ENCODE assay signal across 8 mouse cellular contexts in the genomic region with DNA sequence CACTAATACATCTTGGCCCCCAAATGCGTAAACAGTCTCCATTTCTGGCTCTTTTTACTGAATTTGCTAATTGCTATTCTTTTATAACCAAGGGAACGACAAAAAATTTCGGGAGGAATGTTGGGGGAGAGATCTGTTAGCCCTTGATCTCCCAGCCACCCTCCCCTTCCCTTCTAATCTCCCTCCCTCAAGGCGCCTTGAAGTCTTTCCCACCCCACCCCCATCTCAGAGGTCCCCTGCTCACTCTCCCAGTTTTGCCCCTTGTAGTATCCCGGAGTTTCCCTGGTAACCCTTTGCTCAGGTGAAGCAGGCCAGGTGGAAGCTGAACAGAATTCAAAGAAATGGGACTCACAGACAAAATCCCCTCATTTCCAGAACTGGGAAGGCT. TPM values are rescaled to one million over a fixed set of nuclear protein-coding genes. Genes with fewer than 3 reads are reported as not detected.
DNase-seq lines count a peak whose midpoint lies in the region; ATAC-seq and TF ChIP-seq lines count a peak whose summit lies in the region.
"Had no signal": no experiment of that assay in that cellular context is flagged by ENCODE, and none has a peak within 500 bp of the region (broad histone marks: within the 10 kb centered on the region; RNA-seq: fewer than 3 reads in every experiment).

No protein-coding gene starts in this region.

- peak overlapping the region; percentile 67 for H3K4me2 ChIP-seq in liver, embryonic 11.5 days
- H3K4me2 ChIP-seq in forebrain, postnatal 0 days (ENCODE audit: low read depth): peak overlapping the region; percentile 49
- H3K4me2 ChIP-seq in limb, embryonic 14.5 days (replicated peaks; ENCODE audit: low read depth, low read length, severe bottlenecking): peak overlapping the region; percentile 48
- peak overlapping the region; percentile 17 for H3K4me2 ChIP-seq in stomach, embryonic 14.5 days (replicated peaks; ENCODE audit: low read depth, low read length)

- no peak for ATAC-seq in liver, embryonic 11.5 days (replicated peaks; ENCODE audit: low FRiP score)
- ATAC-seq in forebrain, postnatal 0 days: peak; percentile 18; the same call in 1 of the 2 replicates
- peak; percentile 16; the same call in 1 of the 2 replicates for ATAC-seq in limb, embryonic 14.5 days (ENCODE audit: low FRiP score, low read depth)
- peak; percentile 8; the same call in 1 of the 2 replicates for ATAC-seq in stomach, embryonic 14.5 days (ENCODE audit: insufficient number of reproducible peaks, insufficient read depth, low FRiP score, low read depth)

- no peak for TF ChIP-seq POLR2A in limb, embryonic 14.5 days (IDR thresholded peaks at IDR 0.05; ENCODE audit: borderline replicate concordance, extremely low read depth, insufficient read depth, insufficient read length)

- no peak for TF ChIP-seq CTCF in forebrain, postnatal 0 days (IDR thresholded peaks at IDR 0.05; ENCODE audit: low read depth)

- H3K27ac ChIP-seq in liver, embryonic 11.5 days (ENCODE audit: low read depth, low read length): peak overlapping the region; percentile 38; the same call in 1 of the 2 replicates
- H3K27ac ChIP-seq in forebrain, postnatal 0 days (ENCODE audit: low read depth, low read length): peak overlapping the region; percentile 11
- H3K27ac ChIP-seq in limb, embryonic 14.5 days (replicated peaks; ENCODE audit: low read depth, low read length): peak overlapping the region; percentile 15
- peak overlapping the region; percentile 87 for H3K27ac ChIP-seq in stomach, embryonic 14.5 days (ENCODE audit: low read length)

- 15% methylated on average over 5 of the region's 5 CpGs for WGBS in liver, embryonic 11.5 days
- 7% methylated on average over 5 of the region's 5 CpGs for WGBS in forebrain, postnatal 0 days
- 5% methylated on average over 5 of the region's 5 CpGs for WGBS in limb, embryonic 14.5 days
- under 1% methylated on average over 5 of the region's 5 CpGs for WGBS in stomach, embryonic 14.5 days

- no peaks in the 10 kb centered on the region for H3K36me3 ChIP-seq in liver, embryonic 11.5 days (ENCODE audit: control insufficient read depth, insufficient read depth, low read length)
- no peaks in the 10 kb centered on the region for H3K36me3 ChIP-seq in forebrain, postnatal 0 days (ENCODE audit: insufficient read depth)
- H3K36me3 ChIP-seq in limb, embryonic 14.5 days (ENCODE audit: control insufficient read depth, insufficient read depth, low read length): no peaks in the 10 kb centered on the region
- H3K36me3 ChIP-seq in stomach, embryonic 14.5 days (ENCODE audit: control insufficient read depth, insufficient read depth, low read length): no peaks in the 10 kb centered on the region

- no peaks in the 10 kb centered on the region for H3K27me3 ChIP-seq in liver, embryonic 11.5 days (replicated peaks; ENCODE audit: control insufficient read depth, insufficient read depth, low read length)
- no peaks in the 10 kb centered on the region for H3K27me3 ChIP-seq in forebrain, postnatal 0 days (ENCODE audit: insufficient read depth, low read length)
- H3K27me3 ChIP-seq in limb, embryonic 14.5 days (ENCODE audit: control insufficient read depth, insufficient read depth, low read length): no peaks in the 10 kb centered on the region
- no peaks in the 10 kb centered on the region for H3K27me3 ChIP-seq in stomach, embryonic 14.5 days (ENCODE audit: control insufficient read depth, insufficient read depth, low read length)

- H3K4me3 ChIP-seq in liver, embryonic 11.5 days (ENCODE audit: low read depth, low read length): peak overlapping the region; percentile 15; the same call in 1 of the 2 replicates
- H3K4me3 ChIP-seq in forebrain, postnatal 0 days (ENCODE audit: low read depth, low read length): peak overlapping the region; percentile 22
- H3K4me3 ChIP-seq in limb, embryonic 14.5 days (replicated peaks; ENCODE audit: low read length): peak overlapping the region; percentile 27
- H3K4me3 ChIP-seq in stomach, embryonic 14.5 days (ENCODE audit: low read depth, low read length): peak overlapping the region; percentile 11; the same call in 1 of the 2 replicates

- H3K4me1 ChIP-seq in liver, embryonic 11.5 days (replicated peaks; ENCODE audit: control insufficient read depth, insufficient read depth, low read length): no peaks in the 10 kb centered on the region; the same call in 1 of the 2 replicates
- H3K4me1 ChIP-seq in forebrain, postnatal 0 days (ENCODE audit: insufficient read depth): no peaks in the 10 kb centered on the region
- peaks cover 20% of the 10 kb centered on the region for H3K4me1 ChIP-seq in limb, embryonic 14.5 days (ENCODE audit: control insufficient read depth, insufficient read depth, low read length)
- H3K4me1 ChIP-seq in stomach, embryonic 14.5 days (ENCODE audit: control insufficient read depth, insufficient read depth, low read length): peaks cover 12% of the 10 kb centered on the region

- no peak for DNase-seq in liver, embryonic 11.5 days (ENCODE audit: low spot score)
- DNase-seq in liver: no peak
- no peak for DNase-seq in forebrain, postnatal 0 days
- DNase-seq in limb, embryonic 14.5 days (ENCODE audit: low spot score): no peak
- no peak for DNase-seq in testis, postnatal 14 days (ENCODE audit: low spot score)
- no peak for DNase-seq in cerebellum, adult 9-11 months

- H3K9ac ChIP-seq in liver, embryonic 11.5 days (ENCODE audit: low read depth, low read length): 0 out of 2 replicates have a peak overlapping the region, but pooled peaks have one; percentile 30
- H3K9ac ChIP-seq in forebrain, postnatal 0 days: peak overlapping the region; percentile 29; the same call in 1 of the 2 replicates
- no peak overlapping the region; the same call in 1 of the 2 replicates for H3K9ac ChIP-seq in limb, embryonic 14.5 days (ENCODE audit: low read depth, low read length, severe bottlenecking)
- H3K9ac ChIP-seq in stomach, embryonic 14.5 days (replicated peaks; ENCODE audit: low read depth, low read length): no peak overlapping the region

- H3K9me3 ChIP-seq in liver, embryonic 11.5 days (ENCODE audit: control insufficient read depth, low read length): no peaks in the 10 kb centered on the region
- H3K9me3 ChIP-seq in forebrain, postnatal 0 days (ENCODE audit: low read length): no peaks in the 10 kb centered on the region
- H3K9me3 ChIP-seq in limb, embryonic 14.5 days (ENCODE audit: control insufficient read depth, low read length): no peaks in the 10 kb centered on the region
- no peaks in the 10 kb centered on the region for H3K9me3 ChIP-seq in stomach, embryonic 14.5 days (ENCODE audit: control insufficient read depth, low read depth, low read length)

RNA-seq across cellular contexts. Expression of gene Ccdc42, which starts 37.0 kb away (rescaled TPM):
- polyA plus RNA-seq in liver, embryonic 11.5 days (2014; fragmentation: Nextera tagmentation; extraction: Ambion mirVana): 0.26 and 0.56 TPM in 2 replicates
- total RNA-seq in forebrain, postnatal 0 days (2014; rRNA removed): 0.46 and 1.3 TPM in 2 replicates
- polyA plus RNA-seq in forebrain, postnatal 0 days (2015; fragmentation: Nextera tagmentation; extraction: Ambion mirVana): 0.43 and 0.85 TPM in 2 replicates
- 0.13 and 0.39 TPM in 2 replicates for polyA plus RNA-seq in limb, embryonic 14.5 days (2012; rRNA removed)
- polyA plus RNA-seq in limb, embryonic 14.5 days (2014; fragmentation: Nextera tagmentation; extraction: Ambion mirVana): 0.50 and 1.1 TPM in 2 replicates
- polyA plus RNA-seq in stomach, embryonic 14.5 days (2014; fragmentation: Nextera tagmentation; extraction: Ambion mirVana): 0.34 TPM in 1 of 2 replicates, not detected in the other
- total RNA-seq: common myeloid progenitor, adult 5-6 weeks had no signal

Comparison
In these comparisons a context has a peak if more than half of its experiments do, and no peak if none do; other contexts are left out.
1. H3K27ac ChIP-seq: peak in every context shown above with its lines; median percentile 87 in stomach, embryonic 14.5 days; 38 in liver, embryonic 11.5 days; 15 in limb, embryonic 14.5 days; 11 in forebrain, postnatal 0 days.
2. H3K4me2 ChIP-seq: peak in every context shown above with its lines; median percentile 67 in liver, embryonic 11.5 days; 49 in forebrain, postnatal 0 days; 48 in limb, embryonic 14.5 days; 17 in stomach, embryonic 14.5 days.
3. H3K9ac ChIP-seq: peak in liver, embryonic 11.5 days (single experiment) and forebrain, postnatal 0 days (single experiment); none in limb, embryonic 14.5 days (single experiment) and stomach, embryonic 14.5 days (single experiment).
4. Peak in every context shown above with its lines, with median percentiles within 50 percentile points of each other: H3K4me3 ChIP-seq.